Mouse (Mus musculus) forebrain, embryonic 10.5 days (tissue): ENCODE measurements around the gene Clcnka. TPM values are rescaled to one million over a fixed set of nuclear protein-coding genes. Genes with fewer than 3 reads are reported as not detected.

Experiments
- microRNA-seq: library from miRNA; unstranded; fragments of <30 nt; microRNA quantifications from one replicate; pipeline ENCODE4, GENCODE M21; 2017
- polyA plus RNA-seq: library from polyadenylated mRNA; unstranded; fragments of >200 nt; fragmentation: Nextera tagmentation; extraction: Ambion mirVana; gene quantifications from 2 replicates; pipeline ENCODE4 v1.2.1, GENCODE M21; 2016

Gene Clcnka
- polyA plus RNA-seq, 1 experiment from 2014 or later = 0.05 TPM

Small RNA genes lying within 50 kb of the gene (microRNA-seq; reads per million reads assigned to microRNA genes)
- gene Gm25690 = not detected

Other genes with a start within 250 kb of the Clcnka start
- gene Rsg1, start 184.8 kb downstream of the Clcnka start, polyA plus RNA-seq = 7.3 and 7.8 TPM in 2 replicates
- gene Arhgef19, start 159.2 kb downstream of the Clcnka start, polyA plus RNA-seq = 1.3 and 2.2 TPM in 2 replicates
- 3.3 and 3.7 TPM in 2 replicates for gene Epha2, start 97.5 kb downstream of the Clcnka start, polyA plus RNA-seq
- gene Fam131c, start 30.5 kb downstream of the Clcnka start, polyA plus RNA-seq = 0.55 and 0.63 TPM in 2 replicates
- not detected in 2 replicates for gene Clcnkb, start 17.3 kb upstream of the Clcnka start, polyA plus RNA-seq
- not detected in 2 replicates for gene Hspb7, start 22.1 kb upstream of the Clcnka start, polyA plus RNA-seq
- gene Srarp, start 37.4 kb upstream of the Clcnka start, polyA plus RNA-seq = not detected in 2 replicates
- 58.9 and 61.1 TPM in 2 replicates for gene Zbtb17, start 45.9 kb upstream of the Clcnka start, polyA plus RNA-seq
- 10.7 and 12.0 TPM in 2 replicates for gene Spen, start 139.9 kb upstream of the Clcnka start, polyA plus RNA-seq
- gene Fblim1, start 207.4 kb upstream of the Clcnka start, polyA plus RNA-seq = 23.2 and 30.1 TPM in 2 replicates
- 0.86 and 1.0 TPM in 2 replicates for gene Tmem82, start 219.9 kb upstream of the Clcnka start, polyA plus RNA-seq
- gene Slc25a34, start 225.1 kb upstream of the Clcnka start, polyA plus RNA-seq = not detected in 2 replicates